In the genomic region with DNA sequence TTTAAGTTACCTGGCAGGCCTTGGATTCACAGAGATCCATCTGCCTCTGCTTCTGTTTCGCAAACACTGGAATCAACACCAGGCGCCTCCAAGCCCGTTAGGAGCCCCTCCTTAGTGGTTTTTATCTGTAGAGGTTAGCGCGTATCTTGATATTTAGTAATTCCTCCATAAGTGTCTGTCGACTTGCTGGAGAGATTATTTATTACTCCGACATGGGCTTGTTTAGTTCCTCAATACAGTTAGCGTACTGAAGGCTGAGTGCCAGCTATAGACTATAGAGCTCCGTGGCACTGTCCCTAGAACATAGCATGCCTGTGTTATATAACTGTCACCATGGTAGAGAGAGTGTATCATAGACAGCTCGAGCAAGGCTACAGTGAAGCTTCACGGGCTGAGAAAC, we compare ENCODE assay signal across 29 mouse cellular contexts. TPM values are rescaled to one million over a fixed set of nuclear protein-coding genes. Genes with fewer than 3 reads are reported as not detected.
"Had no signal": no experiment of that assay in that cellular context is flagged by ENCODE, and none has a peak within 500 bp of the region (broad histone marks: within the 10 kb centered on the region; RNA-seq: fewer than 3 reads in every experiment).

No protein-coding gene starts in this region.

- H3K4me3 ChIP-seq: heart, adult 2 months; hindbrain, embryonic 10.5 days; hindbrain, embryonic 12.5 days; intestine, embryonic 15.5 days; left cerebral cortex, adult 2 months; limb, embryonic 10.5 days; limb, embryonic 12.5 days; liver, embryonic 13.5 days had no signal

- H3K27ac ChIP-seq: heart, adult 2 months; hindbrain, embryonic 10.5 days; hindbrain, embryonic 12.5 days; hindbrain, embryonic 14.5 days; intestine, embryonic 15.5 days; left cerebral cortex, adult 2 months; limb, embryonic 12.5 days; liver, embryonic 13.5 days had no signal

- H3K4me2 ChIP-seq: heart, embryonic 11.5 days; hindbrain, embryonic 12.5 days; hindbrain, embryonic 14.5 days; intestine, embryonic 15.5 days; limb, embryonic 12.5 days; liver, embryonic 11.5 days; liver, embryonic 13.5 days had no signal

- DNase-seq: gastrocnemius, postnatal 14 days; gastrocnemius, postnatal 36 days; heart, adult 11 months; heart, adult 2 months; heart, postnatal 10 days; heart, postnatal 4 days; kidney, adult 2 months; kidney, postnatal 10 days; kidney, postnatal 25 days; kidney, postnatal 4 days; liver; liver, embryonic 13.5 days had no signal

- H3K36me3 ChIP-seq: hindbrain, embryonic 10.5 days; hindbrain, embryonic 12.5 days; intestine, embryonic 15.5 days; limb, embryonic 10.5 days; limb, embryonic 12.5 days; liver, embryonic 13.5 days had no signal

- H3K9ac ChIP-seq: hindbrain, embryonic 12.5 days; hindbrain, embryonic 14.5 days; intestine, embryonic 15.5 days; limb, embryonic 12.5 days; liver, embryonic 13.5 days had no signal

- ATAC-seq: hindbrain, embryonic 16.5 days; inflammation-experienced regulatory T-cells, adult 6 months; intestine, embryonic 15.5 days; intestine, postnatal 0 days had no signal

- H3K9me3 ChIP-seq: hindbrain, embryonic 10.5 days; hindbrain, embryonic 12.5 days; intestine, embryonic 15.5 days; limb, embryonic 10.5 days; limb, embryonic 12.5 days; liver, embryonic 13.5 days had no signal

- H3K27me3 ChIP-seq: hindbrain, embryonic 12.5 days; intestine, embryonic 15.5 days; limb, embryonic 12.5 days; liver, embryonic 13.5 days had no signal

RNA-seq across cellular contexts. Expression of gene H2-Oa, which starts 4.0 kb away (rescaled TPM):
- total RNA-seq: gastrocnemius, adult 18-20 months; gastrocnemius, adult 8-10 months; gastrocnemius, postnatal 14 days; gastrocnemius, postnatal 36 days; heart, postnatal 25 days; heart, postnatal 4 days had no signal
- polyA plus RNA-seq: heart, embryonic 14.5 days had no signal

RNA-seq across cellular contexts. Expression of gene H2-DMb2, which starts 55.0 kb away (rescaled TPM):
- total RNA-seq: layer of hippocampus, postnatal 10 days had no signal
- polyA plus RNA-seq: heart, embryonic 11.5 days; hindbrain, embryonic 12.5 days; hindbrain, embryonic 14.5 days had no signal
